Mouse (Mus musculus): Measurements from ENCODE around the gene Nfu1. TPM values are rescaled to one million over a fixed set of nuclear protein-coding genes. Genes with fewer than 3 reads are reported as not detected.
"Not testable (repeated sequence)": the region's sequence is repeated elsewhere in the genome, so short reads cannot be mapped to it uniquely, and the experiment has no call there.

Gene Nfu1
- polyA plus RNA-seq, 1 experiment from 2014 or later: 89.8 TPM

- H3K27me3 ChIP-seq; H3K27ac ChIP-seq; H3K9me3 ChIP-seq; ATAC-seq (ENCODE audit: insufficient number of reproducible peaks, low FRiP score, low TSS enrichment, low read depth); H3K4me3 ChIP-seq; H3K9ac ChIP-seq; H3K4me2 ChIP-seq: not testable (repeated sequence)
- 95% methylated on average over 7 of the region's 7 CpGs for WGBS
- H3K36me3 ChIP-seq: peaks cover 37% of the 10 kb centered on the region
- H3K4me1 ChIP-seq: peaks cover 10% of the 10 kb centered on the region
Measured at GRCm38 (mm10) chr6:87048712-87049111, 39.7 kb downstream of the Nfu1 start.

DNA sequence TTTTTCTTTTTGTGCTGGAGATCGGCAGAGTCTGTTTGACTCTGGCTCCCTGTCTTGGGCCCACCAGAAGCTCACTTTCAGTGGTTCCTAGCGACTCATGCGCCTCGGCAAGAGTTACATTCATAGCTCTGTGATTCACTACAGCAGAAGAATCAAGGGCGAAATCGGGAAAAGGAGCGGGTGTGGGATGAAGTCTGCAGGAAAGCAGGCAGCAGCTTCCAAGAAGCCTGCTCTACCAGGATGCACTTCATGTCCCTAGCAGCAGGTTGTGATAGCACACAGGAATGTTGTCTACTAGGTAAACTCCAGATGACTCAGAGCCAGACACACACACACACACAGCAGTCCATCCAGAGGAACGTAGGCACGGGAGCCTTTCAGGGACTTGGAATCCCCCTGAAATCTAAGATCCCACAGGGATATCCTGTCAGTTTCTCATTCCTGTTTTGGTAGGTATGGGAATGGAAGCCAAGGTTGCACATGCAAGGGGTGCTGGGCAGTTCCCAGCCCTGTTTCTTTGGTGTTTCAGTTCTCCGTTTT is 42.9 kb downstream of the Nfu1 start:
- Histone ChIP-seq H3K36me3 (peaks cover 63% of the 10 kb centered on the region), H3K27ac (no peak overlapping the region), H3K4me3 (no peak overlapping the region), H3K9ac (no peak overlapping the region), H3K9me3 (no peaks in the 10 kb centered on the region), H3K27me3 (no peaks in the 10 kb centered on the region), H3K4me1 (no peaks in the 10 kb centered on the region), H3K4me2 (no peak overlapping the region)
- 90% methylated on average over 10 of the region's 10 CpGs for WGBS
- ATAC-seq (ENCODE audit: insufficient number of reproducible peaks, low FRiP score, low TSS enrichment, low read depth): no peak

DNA sequence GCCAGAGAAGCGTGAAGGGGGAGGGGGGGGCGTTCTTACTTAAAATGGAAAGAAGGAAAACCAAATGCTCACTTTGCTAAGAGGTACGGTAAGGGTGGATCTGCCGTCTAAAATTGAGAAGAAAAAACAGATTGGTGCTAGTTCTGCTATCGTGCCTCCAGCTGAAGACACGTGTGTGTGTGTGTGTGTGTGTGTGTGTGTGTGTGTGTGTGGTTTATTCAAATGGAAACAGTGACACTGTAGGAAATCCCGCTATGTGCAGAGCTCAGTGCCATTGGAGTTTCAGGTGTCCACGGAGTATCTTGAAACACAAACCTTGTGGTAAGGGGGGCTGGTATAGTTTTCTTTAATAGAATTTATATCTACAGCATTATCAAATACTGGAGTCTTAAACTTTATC is 45.2 kb downstream of the Nfu1 start:
- no peak overlapping the region for H3K4me3 ChIP-seq
- no peak overlapping the region for H3K9ac ChIP-seq
- WGBS: 90% methylated on average over 8 of the region's 8 CpGs
- no peaks in the 10 kb centered on the region for H3K9me3 ChIP-seq
- H3K27ac ChIP-seq: no peak overlapping the region
- no peak overlapping the region for H3K4me2 ChIP-seq
- no peaks in the 10 kb centered on the region for H3K4me1 ChIP-seq
- no peak for ATAC-seq (ENCODE audit: insufficient number of reproducible peaks, low FRiP score, low TSS enrichment, low read depth)
- peaks cover 73% of the 10 kb centered on the region for H3K36me3 ChIP-seq
- no peaks in the 10 kb centered on the region for H3K27me3 ChIP-seq

DNA sequence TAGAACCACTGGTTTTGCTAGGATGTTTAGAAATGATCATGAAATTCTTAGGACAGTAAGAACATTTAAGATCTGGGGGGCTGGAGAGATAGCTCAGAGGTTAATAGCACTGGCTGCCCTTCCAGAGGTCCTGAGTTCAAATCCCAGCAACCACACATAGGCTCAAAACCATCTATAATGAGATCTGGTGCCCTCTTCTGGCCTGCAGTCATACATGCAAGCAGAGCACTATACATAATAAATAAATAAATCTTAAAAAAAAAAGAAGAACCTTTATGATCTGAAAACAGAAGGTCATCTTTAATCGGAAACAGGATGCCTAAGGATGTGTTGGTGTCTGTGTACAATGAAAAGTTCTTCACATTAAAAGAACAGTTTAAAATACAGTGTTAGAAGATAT is 50.7 kb downstream of the Nfu1 start:
- 90% methylated on average over 1 of the region's 1 CpGs for WGBS
- Histone ChIP-seq H3K27ac (no peak overlapping the region), H3K27me3 (no peaks in the 10 kb centered on the region), H3K4me3 (no peak overlapping the region), H3K4me2 (no peak overlapping the region), H3K9me3 (no peaks in the 10 kb centered on the region), H3K9ac (no peak overlapping the region), H3K36me3 (peaks cover 86% of the 10 kb centered on the region), H3K4me1 (no peaks in the 10 kb centered on the region)
- ATAC-seq (ENCODE audit: insufficient number of reproducible peaks, low FRiP score, low TSS enrichment, low read depth): no peak

GRCm38 (mm10) chr6:87063586-87063985 is 54.5 kb downstream of the Nfu1 start:
- H3K27ac ChIP-seq: no peak overlapping the region
- no peak overlapping the region for H3K4me3 ChIP-seq
- no peaks in the 10 kb centered on the region for H3K27me3 ChIP-seq
- H3K36me3 ChIP-seq: peaks cover 83% of the 10 kb centered on the region
- 92% methylated on average over 4 of the region's 4 CpGs for WGBS
- H3K4me2 ChIP-seq: no peak overlapping the region
- H3K9ac ChIP-seq: no peak overlapping the region
- no peaks in the 10 kb centered on the region for H3K4me1 ChIP-seq
- ATAC-seq (ENCODE audit: insufficient number of reproducible peaks, low FRiP score, low TSS enrichment, low read depth): no peak
- no peaks in the 10 kb centered on the region for H3K9me3 ChIP-seq

DNA sequence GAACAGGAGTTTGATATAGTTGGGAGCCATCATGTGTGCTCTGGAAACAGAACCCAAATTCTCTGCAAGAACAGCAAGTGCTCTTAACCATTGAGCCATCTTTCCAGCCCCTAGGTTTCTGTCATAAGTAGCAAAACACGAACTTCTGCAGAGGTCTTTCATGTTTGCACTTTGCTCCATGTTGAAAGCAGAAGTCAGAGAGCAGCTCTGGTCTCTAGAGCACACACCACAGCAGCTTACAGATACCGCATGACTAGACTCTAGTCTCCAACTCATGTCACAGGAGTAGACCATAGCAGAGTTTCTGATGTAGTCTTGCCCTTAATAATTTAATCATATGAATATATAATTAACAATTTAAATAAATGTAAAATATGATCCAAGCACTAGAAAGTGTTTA is 59.2 kb downstream of the Nfu1 start:
- no peak overlapping the region for H3K4me2 ChIP-seq
- H3K9me3 ChIP-seq: no peaks in the 10 kb centered on the region
- no peak overlapping the region for H3K9ac ChIP-seq
- no peak overlapping the region for H3K4me3 ChIP-seq
- H3K27me3 ChIP-seq: no peaks in the 10 kb centered on the region
- 91% methylated on average over 2 of the region's 2 CpGs for WGBS
- ATAC-seq (ENCODE audit: insufficient number of reproducible peaks, low FRiP score, low TSS enrichment, low read depth): no peak
- no peak overlapping the region for H3K27ac ChIP-seq
- peaks cover 83% of the 10 kb centered on the region for H3K36me3 ChIP-seq
- H3K4me1 ChIP-seq: no peaks in the 10 kb centered on the region

DNA sequence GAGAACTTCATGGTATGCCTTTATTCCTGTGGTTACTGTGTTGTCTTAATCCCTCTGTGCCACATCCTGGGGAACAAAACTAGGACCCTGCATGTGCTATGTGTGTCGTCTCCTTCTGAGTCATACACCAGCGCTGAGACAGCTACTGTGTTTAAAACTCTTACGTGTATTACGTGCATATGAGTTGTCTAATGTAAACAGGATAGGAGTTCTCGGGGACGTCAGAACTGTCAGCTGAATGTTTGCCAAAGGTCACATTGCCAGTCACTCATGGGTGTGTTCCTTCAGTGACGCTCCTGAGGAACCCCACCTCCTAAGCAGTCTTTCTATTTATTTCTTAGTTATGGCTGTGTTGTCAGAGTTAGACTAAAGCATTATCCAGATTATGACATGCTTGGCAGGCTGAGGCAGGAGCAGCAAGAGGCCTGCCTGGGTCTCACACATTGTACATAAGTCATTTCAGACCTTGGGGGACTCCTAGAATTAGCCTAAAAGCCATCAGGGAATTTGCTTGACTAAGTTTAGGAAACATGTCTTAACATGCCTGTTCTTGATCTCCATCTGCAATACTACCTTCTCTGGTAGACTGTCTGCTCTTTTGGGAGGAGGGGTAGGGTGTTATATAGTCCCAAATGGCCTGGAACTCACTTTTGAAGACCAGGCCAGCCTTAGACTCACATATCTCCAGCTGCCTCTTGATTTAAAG is 60.3 kb downstream of the Nfu1 start:
- Histone ChIP-seq H3K9ac (no peak overlapping the region), H3K9me3 (no peaks in the 10 kb centered on the region), H3K4me2 (no peak overlapping the region), H3K4me1 (no peaks in the 10 kb centered on the region), H3K27me3 (no peaks in the 10 kb centered on the region), H3K27ac (no peak overlapping the region), H3K4me3 (no peak overlapping the region), H3K36me3 (peaks cover 83% of the 10 kb centered on the region)
- ATAC-seq (ENCODE audit: insufficient number of reproducible peaks, low FRiP score, low TSS enrichment, low read depth): no peak
- 75% methylated on average over 7 of the region's 7 CpGs for WGBS

DNA sequence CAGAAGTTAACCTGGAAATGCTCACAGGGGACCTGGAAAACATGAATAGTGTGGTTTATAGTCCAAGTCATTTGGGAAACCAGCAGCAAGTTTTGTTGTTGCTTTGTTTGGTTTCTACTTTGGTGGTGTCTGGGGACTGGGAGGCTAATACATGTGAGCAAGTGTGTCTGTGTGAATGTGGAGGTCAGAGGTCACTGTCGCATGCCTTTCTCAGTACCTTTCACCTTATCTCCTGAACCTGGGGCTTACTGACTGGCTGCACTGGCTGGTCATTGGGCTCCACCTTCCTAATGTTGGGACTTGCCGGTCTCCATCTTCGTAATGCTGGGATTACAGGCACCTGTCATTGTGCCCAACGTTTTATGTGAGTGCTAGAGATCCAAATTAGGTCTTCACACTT is 61.6 kb downstream of the Nfu1 start:
- 93% methylated on average over 4 of the region's 4 CpGs for WGBS
- no peak for ATAC-seq (ENCODE audit: insufficient number of reproducible peaks, low FRiP score, low TSS enrichment, low read depth)
- no peak overlapping the region for H3K27ac ChIP-seq
- no peaks in the 10 kb centered on the region for H3K27me3 ChIP-seq
- H3K9ac ChIP-seq: no peak overlapping the region
- peaks cover 76% of the 10 kb centered on the region for H3K36me3 ChIP-seq
- H3K9me3 ChIP-seq: no peaks in the 10 kb centered on the region
- H3K4me3 ChIP-seq: no peak overlapping the region
- no peaks in the 10 kb centered on the region for H3K4me1 ChIP-seq
- H3K4me2 ChIP-seq: no peak overlapping the region

GRCm38 (mm10) chr6:87072759-87073158 is 63.7 kb downstream of the Nfu1 start:
- ATAC-seq (ENCODE audit: insufficient number of reproducible peaks, low FRiP score, low TSS enrichment, low read depth): no peak
- no peak overlapping the region for H3K27ac ChIP-seq
- peaks cover 80% of the 10 kb centered on the region for H3K36me3 ChIP-seq

GRCm38 (mm10) chr6:87075092-87075685 is 66.2 kb downstream of the Nfu1 start:
- Histone ChIP-seq H3K4me1 (no peaks in the 10 kb centered on the region), H3K9me3 (no peaks in the 10 kb centered on the region), H3K36me3 (peaks cover 77% of the 10 kb centered on the region), H3K27ac (0 out of 2 replicates have a peak overlapping the region, but pooled peaks have one; percentile 17), H3K4me2 (no peak overlapping the region), H3K9ac (no peak overlapping the region), H3K27me3 (no peaks in the 10 kb centered on the region), H3K4me3 (no peak overlapping the region)
- WGBS: 73% methylated on average over 3 of the region's 3 CpGs
- peak; percentile 74; the same call in 1 of the 2 replicates for ATAC-seq (ENCODE audit: insufficient number of reproducible peaks, low FRiP score, low TSS enrichment, low read depth)

More at GRCm38 (mm10) chr6:87072759-87073158, 63.7 kb downstream of the Nfu1 start:
- 83% methylated on average over 4 of the region's 4 CpGs for WGBS
- H3K4me3 ChIP-seq: no peak overlapping the region
- H3K4me1 ChIP-seq: no peaks in the 10 kb centered on the region
- H3K9ac ChIP-seq: no peak overlapping the region
- H3K4me2 ChIP-seq: no peak overlapping the region
- H3K27me3 ChIP-seq: no peaks in the 10 kb centered on the region
- H3K9me3 ChIP-seq: no peaks in the 10 kb centered on the region

All from limb, embryonic 15.5 days (tissue).